Mouse (Mus musculus): ENCODE results near the gene Gm9745. TPM values are rescaled to one million over a fixed set of nuclear protein-coding genes. Genes with fewer than 3 reads are reported as not detected.
"Not testable (repeated sequence)": the region's sequence is repeated elsewhere in the genome, so short reads cannot be mapped to it uniquely, and the experiment has no call there.

Gene Gm9745
- total RNA-seq, 1 experiment, result not detected

DNA sequence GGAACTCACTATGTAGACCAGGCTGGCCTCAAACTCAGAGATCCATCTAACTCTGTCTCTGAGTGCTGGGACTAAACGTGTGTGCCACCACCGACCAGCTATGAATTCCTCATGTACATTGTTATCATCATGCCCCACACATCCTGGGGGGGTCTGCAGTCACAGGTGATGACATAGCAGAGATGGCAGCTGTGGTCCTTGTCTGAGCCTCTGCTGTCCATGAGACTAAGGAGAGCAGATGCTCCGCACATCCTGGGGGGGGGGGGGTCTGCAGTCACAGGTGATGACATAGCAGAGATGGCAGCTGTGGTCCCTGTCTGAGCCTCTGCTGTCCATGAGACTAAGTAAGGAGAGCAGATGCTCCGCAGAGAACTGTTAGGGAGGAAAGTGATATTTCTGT is 6.9 kb downstream of the Gm9745 start:
- H3K27ac ChIP-seq (ENCODE audit: insufficient read depth, low read depth, low read length, poor library complexity, severe bottlenecking); H3K4me3 ChIP-seq (ENCODE audit: insufficient read depth in 1 of 2, low read depth in 1 of 2, low read length in 2 of 2, poor library complexity in 1 of 2, severe bottlenecking in 1 of 2); H3K9me3 ChIP-seq (ENCODE audit: control insufficient read depth, insufficient read depth, low read depth, low read length); H3K9ac ChIP-seq (ENCODE audit: insufficient read depth, low read depth, low read length, poor library complexity, severe bottlenecking); H3K4me1 ChIP-seq (ENCODE audit: control insufficient read depth in 2 of 2, insufficient read depth in 2 of 2, low read length in 2 of 2, poor library complexity in 1 of 2); DNase-seq (ENCODE audit: low read depth, low spot score); H3K36me3 ChIP-seq (ENCODE audit: control insufficient read depth, insufficient read depth, low read length, poor library complexity, severe bottlenecking); in situ Hi-C loops (cut with MboI; ENCODE audit: low sequenced_read_pairs in 2 of 2, unreplicated experiment in 2 of 2): not testable (repeated sequence)

- H3K9ac ChIP-seq (ENCODE audit: insufficient read depth, low read depth, low read length, poor library complexity, severe bottlenecking); H3K4me1 ChIP-seq (ENCODE audit: control insufficient read depth in 2 of 2, insufficient read depth in 2 of 2, low read length in 2 of 2, poor library complexity in 1 of 2); H3K9me3 ChIP-seq (ENCODE audit: control insufficient read depth, insufficient read depth, low read depth, low read length); in situ Hi-C loops (cut with MboI; ENCODE audit: low sequenced_read_pairs in 2 of 2, unreplicated experiment in 2 of 2); DNase-seq (ENCODE audit: low read depth, low spot score); H3K4me3 ChIP-seq (ENCODE audit: insufficient read depth in 1 of 2, low read depth in 1 of 2, low read length in 2 of 2, poor library complexity in 1 of 2, severe bottlenecking in 1 of 2); H3K36me3 ChIP-seq (ENCODE audit: control insufficient read depth, insufficient read depth, low read length, poor library complexity, severe bottlenecking): not testable (repeated sequence)
- peak overlapping the region; percentile 41 for H3K27ac ChIP-seq (ENCODE audit: insufficient read depth, low read depth, low read length, poor library complexity, severe bottlenecking)
Measured at GRCm38 (mm10) chr13:8937611-8938140, 10.4 kb downstream of the Gm9745 start.

DNA sequence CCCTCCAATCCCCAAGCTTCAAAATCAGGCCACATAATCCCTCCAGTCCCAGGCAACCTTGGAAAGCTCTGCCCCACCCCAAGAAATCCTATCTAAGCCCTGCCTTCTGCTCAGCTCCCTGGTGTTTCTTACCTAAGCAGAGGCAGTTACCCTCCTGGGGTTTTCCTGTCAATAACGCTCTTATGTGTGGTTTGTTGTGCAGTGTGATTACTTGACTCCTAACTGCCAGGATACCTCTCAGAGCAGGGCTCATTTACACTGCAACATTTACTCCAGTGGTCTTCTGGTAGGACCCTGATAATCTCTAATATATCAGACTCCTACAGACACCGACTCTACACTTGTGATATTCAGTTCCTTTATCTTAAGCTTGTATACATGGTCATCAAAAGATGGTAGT is 14.5 kb downstream of the Gm9745 start:
- no peak overlapping the region for H3K27ac ChIP-seq (ENCODE audit: insufficient read depth, low read depth, low read length, poor library complexity, severe bottlenecking)
- no peak for DNase-seq (ENCODE audit: low read depth, low spot score)
- no peak overlapping the region for H3K4me3 ChIP-seq (ENCODE audit: insufficient read depth in 1 of 2, low read depth in 1 of 2, low read length in 2 of 2, poor library complexity in 1 of 2, severe bottlenecking in 1 of 2)
- no peaks in the 10 kb centered on the region for H3K9me3 ChIP-seq (ENCODE audit: control insufficient read depth, insufficient read depth, low read depth, low read length)
- TF ChIP-seq HCFC1 (IDR thresholded peaks at IDR 0.05; ENCODE audit: borderline replicate concordance, insufficient read depth, low read length) (no peak), ZNF384 (IDR thresholded peaks at IDR 0.05; ENCODE audit: low read depth, low read length) (no peak), ZC3H11A (IDR thresholded peaks at IDR 0.05; ENCODE audit: borderline replicate concordance, low read depth, low read length) (no peak)
- in situ Hi-C loops (cut with MboI; ENCODE audit: low sequenced_read_pairs in 2 of 2, unreplicated experiment in 2 of 2), result no loop called here
- H3K9ac ChIP-seq (ENCODE audit: insufficient read depth, low read depth, low read length, poor library complexity, severe bottlenecking), result no peak overlapping the region
- H3K4me1 ChIP-seq (ENCODE audit: control insufficient read depth in 2 of 2, insufficient read depth in 2 of 2, low read length in 2 of 2, poor library complexity in 1 of 2), result 0 out of 4 replicates have a peak, but pooled peaks cover 0 to 2% of the 10 kb centered on the region in 2 experiments
- H3K36me3 ChIP-seq (ENCODE audit: control insufficient read depth, insufficient read depth, low read length, poor library complexity, severe bottlenecking), result no peaks in the 10 kb centered on the region

GRCm38 (mm10) chr13:8913890-8914289 is 34.1 kb downstream of the Gm9745 start:
- H3K27ac ChIP-seq (ENCODE audit: insufficient read depth, low read depth, low read length, poor library complexity, severe bottlenecking); H3K9me3 ChIP-seq (ENCODE audit: control insufficient read depth, insufficient read depth, low read depth, low read length); H3K9ac ChIP-seq (ENCODE audit: insufficient read depth, low read depth, low read length, poor library complexity, severe bottlenecking); in situ Hi-C loops (cut with MboI; ENCODE audit: low sequenced_read_pairs in 2 of 2, unreplicated experiment in 2 of 2); H3K4me3 ChIP-seq (ENCODE audit: insufficient read depth in 1 of 2, low read depth in 1 of 2, low read length in 2 of 2, poor library complexity in 1 of 2, severe bottlenecking in 1 of 2); H3K4me1 ChIP-seq (ENCODE audit: control insufficient read depth in 2 of 2, insufficient read depth in 2 of 2, low read length in 2 of 2, poor library complexity in 1 of 2); DNase-seq (ENCODE audit: low read depth, low spot score); H3K36me3 ChIP-seq (ENCODE audit: control insufficient read depth, insufficient read depth, low read length, poor library complexity, severe bottlenecking): not testable (repeated sequence)

DNA sequence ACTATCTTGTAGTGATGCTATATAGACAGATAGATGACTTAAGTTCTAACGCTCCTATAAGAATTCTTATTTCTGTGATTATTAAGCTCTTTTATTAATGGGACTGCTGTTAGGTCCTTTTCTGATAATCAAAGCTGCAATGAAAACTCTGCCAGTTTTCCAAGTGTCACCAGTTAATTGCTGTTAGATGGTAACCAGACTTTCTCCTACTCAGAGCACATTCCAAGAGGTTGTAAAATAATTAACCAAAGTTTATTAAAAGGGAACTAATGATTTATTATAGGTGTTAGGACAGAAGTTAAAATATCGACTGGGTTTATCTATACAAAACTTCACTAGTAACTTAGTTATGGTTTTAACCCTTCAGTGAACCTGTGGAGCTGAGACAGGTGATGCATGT is 42.0 kb downstream of the Gm9745 start:
- H3K36me3 ChIP-seq (ENCODE audit: control insufficient read depth, insufficient read depth, low read length, poor library complexity, severe bottlenecking); DNase-seq (ENCODE audit: low read depth, low spot score); H3K9me3 ChIP-seq (ENCODE audit: control insufficient read depth, insufficient read depth, low read depth, low read length); H3K27ac ChIP-seq (ENCODE audit: insufficient read depth, low read depth, low read length, poor library complexity, severe bottlenecking); H3K4me3 ChIP-seq (ENCODE audit: insufficient read depth in 1 of 2, low read depth in 1 of 2, low read length in 2 of 2, poor library complexity in 1 of 2, severe bottlenecking in 1 of 2); H3K4me1 ChIP-seq (ENCODE audit: control insufficient read depth in 2 of 2, insufficient read depth in 2 of 2, low read length in 2 of 2, poor library complexity in 1 of 2); H3K9ac ChIP-seq (ENCODE audit: insufficient read depth, low read depth, low read length, poor library complexity, severe bottlenecking); in situ Hi-C loops (cut with MboI; ENCODE audit: low sequenced_read_pairs in 2 of 2, unreplicated experiment in 2 of 2): not testable (repeated sequence)

Other genes with a start within 250 kb of the Gm9745 start
- 15.4 and 16.8 TPM in 2 replicates for gene Wdr37, start 76.3 kb downstream of the Gm9745 start, total RNA-seq (2012; rRNA removed)
- gene Idi1, start 62.7 kb downstream of the Gm9745 start, total RNA-seq (2012; rRNA removed), result 23.8 and 31.5 TPM in 2 replicates
- 0.21 TPM in 1 of 2 replicates, not detected in the other for gene Idi2, start 4.6 kb upstream of the Gm9745 start, total RNA-seq (2012; rRNA removed)
- 94.5 and 119 TPM in 2 replicates for gene Gtpbp4, start 47.9 kb upstream of the Gm9745 start, total RNA-seq (2012; rRNA removed)
- gene Larp4b, start 145.7 kb upstream of the Gm9745 start, total RNA-seq (2012; rRNA removed), result 66.3 and 83.4 TPM in 2 replicates

Measured in ES-E14 (cell line).